ENCODE assay signal across 9 mouse cellular contexts in genomic region chr1:55874143-55874867, GRCm38 (mm10).
DNase-seq lines count a peak whose midpoint lies in the region; TF ChIP-seq lines count a peak whose summit lies in the region.
"Had no signal": no experiment of that assay in that cellular context is flagged by ENCODE, and none has a peak within 500 bp of the region (broad histone marks: within the 10 kb centered on the region; RNA-seq: fewer than 3 reads in every experiment).

No protein-coding gene starts in this region.

- no peak for TF ChIP-seq POLR2A in bone marrow macrophage, adult 2 months (IDR thresholded peaks at IDR 0.05; ENCODE audit: borderline replicate concordance, low read depth, low read length)
- TF ChIP-seq POLR2A in embryonic fibroblast, embryonic 13.5 days (IDR thresholded peaks at IDR 0.05; ENCODE audit: low read depth, low read length), result no peak

- H3K27ac ChIP-seq in ES-E14 (ENCODE audit: insufficient read depth, low read depth, low read length, poor library complexity, severe bottlenecking), result no peak overlapping the region
- H3K27ac ChIP-seq in bone marrow macrophage, adult 2 months (ENCODE audit: insufficient read depth, low read depth, low read length), result no peak overlapping the region
- H3K27ac ChIP-seq in embryonic fibroblast, embryonic 13.5 days (ENCODE audit: insufficient read depth, low read length), result no peak overlapping the region
- H3K27ac ChIP-seq in layer of hippocampus, adult 2 months, result no peak overlapping the region
- H3K27ac ChIP-seq: limb, embryonic 12.5 days had no signal

- intact Hi-C loops in heart, postnatal 14 days (cut with DNase I), result loop anchor here (1.0 to 10.0 kb wide), 5 partner anchors 37 to 640 kb away; partner anchors contain the start of gene Mars2

- H3K4me1 ChIP-seq in ES-E14 (ENCODE audit: control insufficient read depth in 2 of 2, insufficient read depth in 2 of 2, low read length in 2 of 2, poor library complexity in 1 of 2), result no peaks in the 10 kb centered on the region
- H3K4me1 ChIP-seq in bone marrow macrophage, adult 2 months (ENCODE audit: control insufficient read depth, insufficient read depth, low read length), result no peaks in the 10 kb centered on the region
- no peaks in the 10 kb centered on the region; the same call in 1 of the 2 replicates for H3K4me1 ChIP-seq in embryonic fibroblast, embryonic 13.5 days (ENCODE audit: control insufficient read depth, insufficient read depth, low read length)
- H3K4me1 ChIP-seq: limb, embryonic 12.5 days had no signal

- H3K9me3 ChIP-seq in ES-E14 (ENCODE audit: control insufficient read depth, insufficient read depth, low read depth, low read length), result no peaks in the 10 kb centered on the region
- H3K9me3 ChIP-seq: limb, embryonic 12.5 days had no signal

- in situ Hi-C loops in ES-E14 (cut with MboI; ENCODE audit: low sequenced_read_pairs in 2 of 2, unreplicated experiment in 2 of 2), result loop anchor here in 1 of 2 experiments (25.0 kb wide), 1 partner anchor 462 kb away; the partner anchor contains the start of gene Plcl1

- H3K36me3 ChIP-seq in ES-E14 (ENCODE audit: control insufficient read depth, insufficient read depth, low read length, poor library complexity, severe bottlenecking), result no peaks in the 10 kb centered on the region
- H3K36me3 ChIP-seq: limb, embryonic 12.5 days had no signal

- H3K9ac ChIP-seq in ES-E14 (ENCODE audit: insufficient read depth, low read depth, low read length, poor library complexity, severe bottlenecking), result no peak overlapping the region
- H3K9ac ChIP-seq: limb, embryonic 12.5 days had no signal

- DNase-seq in ES-E14 (ENCODE audit: low read depth, low spot score), result peak; percentile 73
- DNase-seq in heart, postnatal 14 days, result peak; percentile 70 to 79
- DNase-seq in layer of hippocampus, adult 2 months (ENCODE audit: low spot score in 2 of 2), result peak; percentile 67 to 78
- peak; percentile 73 for DNase-seq in lung, postnatal 14 days
- peak; percentile 50 for DNase-seq in retina, adult 2 months (ENCODE audit: low read depth, low spot score)
- peak; percentile 21 to 60 for DNase-seq in urinary bladder, postnatal 36 days (ENCODE audit: low spot score in 2 of 2)

- TF ChIP-seq CTCF in bone marrow macrophage, adult 2 months (IDR thresholded peaks at IDR 0.05; ENCODE audit: low read depth, low read length), result peak; percentile 73
- TF ChIP-seq CTCF in embryonic fibroblast, embryonic 13.5 days (IDR thresholded peaks at IDR 0.05; ENCODE audit: borderline replicate concordance, insufficient read depth, low read length), result peak; percentile 66; the same call in 1 of the 2 replicates
- TF ChIP-seq CTCF in layer of hippocampus, adult 2 months (conservative IDR thresholded peaks at IDR 0.05), result peak; percentile 90

- H3K4me3 ChIP-seq in ES-E14 (ENCODE audit: insufficient read depth in 1 of 2, low read depth in 1 of 2, low read length in 2 of 2, poor library complexity in 1 of 2, severe bottlenecking in 1 of 2), result no peak overlapping the region
- no peak overlapping the region for H3K4me3 ChIP-seq in bone marrow macrophage, adult 2 months (ENCODE audit: insufficient read depth, low read length)
- no peak overlapping the region for H3K4me3 ChIP-seq in embryonic fibroblast, embryonic 13.5 days (ENCODE audit: insufficient read depth, low read length)
- no peak overlapping the region for H3K4me3 ChIP-seq in layer of hippocampus, adult 2 months
- H3K4me3 ChIP-seq: limb, embryonic 12.5 days had no signal

TF ChIP-seq in ES-E14, 5 proteins besides CTCF, POLR2A, EP300 and RAD21:
- TF ChIP-seq MAFK (IDR thresholded peaks at IDR 0.05; ENCODE audit: insufficient read depth, low read depth, low read length) (no peak), HCFC1 (IDR thresholded peaks at IDR 0.05; ENCODE audit: borderline replicate concordance, insufficient read depth, low read length) (no peak), CHD2 (IDR thresholded peaks at IDR 0.05; ENCODE audit: low read depth, low read length) (no peak), ZC3H11A (IDR thresholded peaks at IDR 0.05; ENCODE audit: borderline replicate concordance, low read depth, low read length) (peak; percentile 41), ZNF384 (IDR thresholded peaks at IDR 0.05; ENCODE audit: low read depth, low read length) (no peak)
